Mouse (Mus musculus) adrenal gland, adult 18-20 months (tissue): ENCODE results near the gene Akap8l. TPM values are rescaled to one million over a fixed set of nuclear protein-coding genes. Genes with fewer than 3 reads are reported as not detected.

ENCODE experiments used
- DNase-seq, 2 experiments: peaks; one replicate each; pipeline ENCODE4 v3.0.0; 2021 to 2022; ENCODE audit warnings: low spot score in 2 of 2
- total RNA-seq, 2 experiments: library from RNA; stranded (reverse); gene quantifications; 1 replicate in 1 of 2; 2 replicates in 1 of 2; pipeline ENCODE4 v1.2.3; 2021

The Akap8l gene
- total RNA-seq, 2 experiments from 2014 or later: 98.4 to 128 TPM

- no peak for DNase-seq
Observed at GRCm38 (mm10) chr17:32358192-32358942, 8.0 kb upstream of the Akap8l start.

GRCm38 (mm10) chr17:32356766-32357760, 6.7 kb upstream of the Akap8l start:
- no peak for DNase-seq

- no peak for DNase-seq
Observed at GRCm38 (mm10) chr17:32356281-32356680, 5.9 kb upstream of the Akap8l start.

GRCm38 (mm10) chr17:32355031-32355430, 4.6 kb upstream of the Akap8l start:
- DNase-seq: no peak

GRCm38 (mm10) chr17:32354211-32354610, 3.8 kb upstream of the Akap8l start:
- no peak for DNase-seq

GRCm38 (mm10) chr17:32353696-32354095, 3.3 kb upstream of the Akap8l start:
- DNase-seq: no peak

- DNase-seq: no peak
Observed at GRCm38 (mm10) chr17:32351726-32352125, 1.3 kb upstream of the Akap8l start.

GRCm38 (mm10) chr17:32351269-32351668, 862 bp upstream of the Akap8l start:
- DNase-seq: no peak

GRCm38 (mm10) chr17:32349851-32350381, 491 bp downstream of the Akap8l start:
- no peak for DNase-seq

GRCm38 (mm10) chr17:32349037-32349732, 1.2 kb downstream of the Akap8l start:
- no peak for DNase-seq

GRCm38 (mm10) chr17:32348406-32348805, 2.0 kb downstream of the Akap8l start:
- no peak for DNase-seq

- DNase-seq: no peak
Observed at GRCm38 (mm10) chr17:32341102-32341501, 9.3 kb downstream of the Akap8l start.

- DNase-seq: no peak
Observed at GRCm38 (mm10) chr17:32340110-32340509, 10.3 kb downstream of the Akap8l start.

GRCm38 (mm10) chr17:32335869-32336268, 14.5 kb downstream of the Akap8l start:
- no peak for DNase-seq

GRCm38 (mm10) chr17:32334921-32335320, 15.5 kb downstream of the Akap8l start:
- no peak for DNase-seq

GRCm38 (mm10) chr17:32333675-32334303, 16.6 kb downstream of the Akap8l start:
- no peak for DNase-seq

GRCm38 (mm10) chr17:32327501-32327900, 22.9 kb downstream of the Akap8l start:
- DNase-seq: no peak

- DNase-seq: no peak
Observed at GRCm38 (mm10) chr17:32322809-32323208, 27.6 kb downstream of the Akap8l start.

GRCm38 (mm10) chr17:32321836-32322235, 28.6 kb downstream of the Akap8l start:
- no peak for DNase-seq

- no peak for DNase-seq
Observed at GRCm38 (mm10) chr17:32321390-32321734, 29.0 kb downstream of the Akap8l start.
